Mouse (Mus musculus) adrenal gland, adult 8-10 months (tissue): Measurements from ENCODE around the gene Rnf25. TPM values are rescaled to one million over a fixed set of nuclear protein-coding genes. Genes with fewer than 3 reads are reported as not detected.

Experiments used
- microRNA-seq, 2 experiments: library from miRNA; unstranded; fragments of <30 nt; microRNA quantifications; one replicate each; pipeline ENCODE4 v1.2.0; 2022
- total RNA-seq, 4 experiments: library from RNA; stranded (reverse); gene quantifications; 2 replicates each; pipeline ENCODE4 v1.2.4; 2022

Gene Rnf25
- total RNA-seq, 4 experiments from 2014 or later = 50.2 to 79.7 (median 66.6) TPM

Small RNAs within 50 kb of the gene (microRNA-seq; reads per million reads assigned to microRNA genes)
- gene Gm25035 = 0 reads per million in 2 experiments

Other genes starting within 250 kb of the Rnf25 start
- 1 to 10 TPM in 2 of 4 experiments, under 1 TPM in 2; 0.21 to 1.4 (median 0.81) TPM for gene Catip, start 239.3 kb downstream of the Rnf25 start, total RNA-seq
- 10 to 100 TPM; 12.9 to 29.1 (median 19.7) TPM for gene Slc11a1, start 226.2 kb downstream of the Rnf25 start, total RNA-seq
- 100 to 1,000 TPM; 141 to 175 (median 160) TPM for gene Ctdsp1, start 209.9 kb downstream of the Rnf25 start, total RNA-seq
- gene Vil1, start 192.0 kb downstream of the Rnf25 start, total RNA-seq = 1 to 10 TPM in 3 of 4 experiments, under 1 TPM in 1; 0.96 to 4.1 (median 2.6) TPM
- 10 to 100 TPM; 27.1 to 29.4 (median 28.1) TPM for gene Cnot9, start 95.3 kb downstream of the Rnf25 start, total RNA-seq
- 1 to 10 TPM; 1.1 to 2.1 (median 1.5) TPM for gene Plcd4, start 58.5 kb downstream of the Rnf25 start, total RNA-seq
- gene Usp37, start 57.1 kb downstream of the Rnf25 start, total RNA-seq = 10 to 100 TPM; 14.1 to 23.0 (median 17.8) TPM
- 10 to 100 TPM; 14.3 to 20.2 (median 18.3) TPM for gene Zfp142, start 13.2 kb downstream of the Rnf25 start, total RNA-seq
- 10 to 100 TPM; 27.1 to 33.2 (median 29.0) TPM for gene Bcs1l, start 13.1 kb downstream of the Rnf25 start, total RNA-seq
- 10 to 100 TPM in 1 of 4 experiments, 1 to 10 TPM in 3; 3.5 to 11.8 (median 4.8) TPM for gene Stk36, start within 50 bp of the Rnf25 start, total RNA-seq
- gene Ttll4, start 60.3 kb upstream of the Rnf25 start, total RNA-seq = 10 to 100 TPM; 18.4 to 30.1 (median 21.1) TPM
- 10 to 100 TPM; 12.2 to 28.3 (median 14.8) TPM for gene Cyp27a1, start 112.2 kb upstream of the Rnf25 start, total RNA-seq
- 1 to 10 TPM in 1 of 4 experiments, under 1 TPM in 1, not detected in 2; 0.55 to 1.3 TPM for gene Prkag3, start 147.8 kb upstream of the Rnf25 start, total RNA-seq
- 1 to 10 TPM; 3.9 to 6.6 (median 5.7) TPM for gene Wnt6, start 170.5 kb upstream of the Rnf25 start, total RNA-seq
- 1 to 10 TPM in 1 of 4 experiments, under 1 TPM in 3; 0.58 to 1.0 (median 0.84) TPM for gene Wnt10a, start 190.1 kb upstream of the Rnf25 start, total RNA-seq